Comparison of ENCODE assay signal across 10 mouse cellular contexts in genomic region chr3:121584736-121585151, GRCm38 (mm10). TPM values are rescaled to one million over a fixed set of nuclear protein-coding genes. Genes with fewer than 3 reads are reported as not detected.
DNase-seq lines count a peak whose midpoint lies in the region; ATAC-seq and TF ChIP-seq lines count a peak whose summit lies in the region.
"Had no signal": no experiment of that assay in that cellular context is flagged by ENCODE, and none has a peak within 500 bp of the region (broad histone marks: within the 10 kb centered on the region; RNA-seq: fewer than 3 reads in every experiment).

No protein-coding gene starts in this region.

- DNase-seq in heart, adult 18-20 months = peak; percentile 42 to 63
- DNase-seq in heart, postnatal 4 days = no peak
- DNase-seq in Patski (ENCODE audit: low read depth, low spot score) = peak; percentile 99
- DNase-seq in gastrocnemius, postnatal 10 days = peak; percentile 40
- DNase-seq in ovary, postnatal 14 days (ENCODE audit: low spot score) = peak; percentile 41
- DNase-seq in layer of hippocampus, adult 18-20 months (ENCODE audit: low spot score in 2 of 2) = no peak
- no peak for DNase-seq in cerebellum, adult 11 months

- in situ Hi-C loops in Patski (cut with MboI; ENCODE audit: low pct_unique_long_range_greater_than_20kb) = no loop called here

- no peak overlapping the region for H3K4me2 ChIP-seq in neural tube, embryonic 15.5 days
- H3K4me2 ChIP-seq: limb, embryonic 15.5 days had no signal

- H3K9me3 ChIP-seq in neural tube, embryonic 15.5 days (replicated peaks) = no peaks in the 10 kb centered on the region
- H3K9me3 ChIP-seq: limb, embryonic 15.5 days had no signal

- H3K36me3 ChIP-seq in neural tube, embryonic 15.5 days = no peaks in the 10 kb centered on the region
- H3K36me3 ChIP-seq: limb, embryonic 15.5 days had no signal

- H3K4me3 ChIP-seq in neural tube, embryonic 15.5 days (replicated peaks) = no peak overlapping the region
- H3K4me3 ChIP-seq: limb, embryonic 15.5 days had no signal

- WGBS in neural tube, embryonic 15.5 days = 83% methylated on average over 5 of the region's 5 CpGs

- no peak for TF ChIP-seq CTCF in Patski (IDR thresholded peaks at IDR 0.05)

- no peaks in the 10 kb centered on the region for H3K27me3 ChIP-seq in Patski
- H3K27me3 ChIP-seq in neural tube, embryonic 15.5 days (replicated peaks) = no peaks in the 10 kb centered on the region
- H3K27me3 ChIP-seq: limb, embryonic 15.5 days had no signal

- H3K9ac ChIP-seq in neural tube, embryonic 15.5 days (replicated peaks) = no peak overlapping the region
- H3K9ac ChIP-seq: limb, embryonic 15.5 days had no signal

- ATAC-seq in Patski = peak; percentile 90
- no peak for ATAC-seq in neural tube, embryonic 15.5 days (ENCODE audit: low FRiP score)
- ATAC-seq: hindbrain, postnatal 0 days had no signal

- CTCF ChIA-PET in Patski (lab: Charles Lee) = interaction anchor here (1.2 to 2.1 kb wide), 9 partner anchors 14 to 176 kb away, joined by 3 to 6 read pairs (median 4); no protein-coding TSS in a partner anchor

- H3K27ac ChIP-seq in neural tube, embryonic 15.5 days (replicated peaks) = no peak overlapping the region
- H3K27ac ChIP-seq: hindbrain, postnatal 0 days; limb, embryonic 15.5 days had no signal

- peaks cover 10% of the 10 kb centered on the region for H3K4me1 ChIP-seq in neural tube, embryonic 15.5 days

- POLR2A ChIA-PET in Patski (lab: Charles Lee) = interaction anchor here (0.7 to 1.7 kb wide), 4 partner anchors 9 to 29 kb away, joined by 3 to 10 read pairs (median 4); no protein-coding TSS in a partner anchor

RNA-seq across cellular contexts. Expression of gene Slc44a3, which starts 52.5 kb away (rescaled TPM):
- under 1 TPM in 1 of 2 experiments, not detected in 1; 0.46 TPM for total RNA-seq in heart, adult 18-20 months (2021)
- under 1 TPM; 0.41 to 0.98 TPM for total RNA-seq in heart, postnatal 4 days (2021)
- polyA plus RNA-seq in Patski (2021) = 0.24 TPM
- under 1 TPM; 0.18 to 0.33 TPM for total RNA-seq in gastrocnemius, postnatal 10 days (2021)
- 1.2 and 2.9 TPM in 2 replicates for polyA plus RNA-seq in neural tube, embryonic 15.5 days (2015; fragmentation: Nextera tagmentation; extraction: Ambion mirVana)
- under 1 TPM in 1 of 2 experiments, not detected in 1; 0.13 TPM for total RNA-seq in layer of hippocampus, adult 18-20 months (2021)

Comparison
In these comparisons a context has a peak if more than half of its experiments do, and no peak if none do; other contexts are left out.
1. DNase-seq: peak in heart, adult 18-20 months (2 of 2), Patski (single experiment), gastrocnemius, postnatal 10 days (single experiment) and ovary, postnatal 14 days (single experiment); none in heart, postnatal 4 days (single experiment), layer of hippocampus, adult 18-20 months (0 of 2) and cerebellum, adult 11 months (single experiment).